Mouse (Mus musculus): Measurements from ENCODE around the gene Dusp8. TPM values are rescaled to one million over a fixed set of nuclear protein-coding genes. Genes with fewer than 3 reads are reported as not detected.

The Dusp8 gene
- polyA plus RNA-seq, 1 experiment from 2014 or later = 141 TPM

- H3K36me3 ChIP-seq (ENCODE audit: control insufficient read depth, insufficient read depth, low read length) = no peaks in the 10 kb centered on the region
- under 1% methylated on average over 45 of the region's 49 CpGs for WGBS
These were observed 34.6 kb downstream of the Dusp8 start, which contains the start of gene Mob2 for GRCm38 (mm10) chr7:142060931-142061565. Gene Mob2 (minus strand): TSS chr7:142061065.

DNA sequence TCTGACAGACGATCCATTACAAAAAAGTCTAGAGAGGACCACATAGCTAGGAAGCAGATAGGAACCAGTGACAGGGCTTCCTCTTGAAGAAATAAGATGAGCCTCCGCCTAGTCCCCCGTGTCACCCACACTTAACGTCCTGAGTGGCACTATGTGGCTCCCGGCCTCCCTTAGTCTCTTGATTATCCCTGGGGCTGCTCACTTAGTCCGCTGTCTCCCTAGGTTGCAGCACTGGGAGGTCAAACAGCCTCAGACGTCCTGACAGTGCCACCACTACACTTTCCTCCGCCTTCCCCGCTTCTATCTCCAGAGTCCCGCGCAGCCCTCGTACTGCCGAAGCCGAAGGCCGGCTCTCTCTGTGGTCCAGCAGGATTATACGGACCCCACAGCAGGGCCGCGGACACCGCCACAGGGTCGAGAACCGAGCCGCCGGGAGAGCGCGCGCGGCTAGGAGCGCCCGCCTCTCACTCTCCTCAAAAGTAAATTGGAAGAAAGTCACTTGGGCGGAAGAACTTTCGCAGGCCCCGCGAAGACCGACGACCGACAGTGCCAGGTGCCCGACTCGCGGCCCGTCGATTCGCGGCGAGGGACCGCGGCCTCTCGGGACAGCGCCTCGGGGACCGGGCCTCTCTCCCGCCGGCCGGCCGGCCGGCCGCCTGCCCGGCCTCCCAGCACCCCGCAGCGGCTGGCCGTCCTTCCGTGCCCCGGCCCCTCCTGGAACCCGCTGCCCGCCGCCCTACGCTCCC is 35.3 kb downstream of the Dusp8 start:
- peaks cover 14% of the 10 kb centered on the region for H3K4me1 ChIP-seq (ENCODE audit: control insufficient read depth, insufficient read depth, low read length)
- peak overlapping the region; percentile 86 for H3K9ac ChIP-seq (replicated peaks; ENCODE audit: low read depth, low read length)
- H3K4me3 ChIP-seq (ENCODE audit: low read depth, low read length) = peak overlapping the region; percentile 94
- H3K36me3 ChIP-seq (ENCODE audit: control insufficient read depth, insufficient read depth, low read length) = no peaks in the 10 kb centered on the region
- no peaks in the 10 kb centered on the region for H3K9me3 ChIP-seq (ENCODE audit: control insufficient read depth, low read length)
- H3K4me2 ChIP-seq (ENCODE audit: low read depth, low read length) = peak overlapping the region; percentile 96
- 1% methylated on average over 63 of the region's 66 CpGs for WGBS
- ATAC-seq (ENCODE audit: low read depth) = peak; percentile 52
- no peaks in the 10 kb centered on the region for H3K27me3 ChIP-seq (ENCODE audit: control insufficient read depth, insufficient read depth, low read length)
- peak overlapping the region; percentile 63 for H3K27ac ChIP-seq (ENCODE audit: low read depth, low read length)

More at GRCm38 (mm10) chr7:142060931-142061565, 34.6 kb downstream of the Dusp8 start, which contains the start of gene Mob2:
- Histone ChIP-seq H3K4me2 (ENCODE audit: low read depth, low read length) (peak within 1 kb of the TSS; percentile 96), H3K4me3 (ENCODE audit: low read depth, low read length) (peak within 1 kb of the TSS; percentile 94), H3K9ac (replicated peaks; ENCODE audit: low read depth, low read length) (peak within 1 kb of the TSS; percentile 86), H3K9me3 (ENCODE audit: control insufficient read depth, low read length) (no peaks in the 10 kb centered on the region), H3K27me3 (ENCODE audit: control insufficient read depth, insufficient read depth, low read length) (no peaks in the 10 kb centered on the region), H3K4me1 (ENCODE audit: control insufficient read depth, insufficient read depth, low read length) (peaks cover 14% of the 10 kb centered on the region), H3K27ac (ENCODE audit: low read depth, low read length) (peak within 1 kb of the TSS; percentile 63)
- peak; percentile 96 for ATAC-seq (ENCODE audit: low read depth)

- no peaks in the 10 kb centered on the region for H3K36me3 ChIP-seq (ENCODE audit: control insufficient read depth, insufficient read depth, low read length)
- ATAC-seq (ENCODE audit: low read depth) = no peak
- H3K4me2 ChIP-seq (ENCODE audit: low read depth, low read length) = no peak overlapping the region
- H3K4me1 ChIP-seq (ENCODE audit: control insufficient read depth, insufficient read depth, low read length) = peaks cover 14% of the 10 kb centered on the region
- WGBS = 68% methylated on average over 2 of the region's 2 CpGs
- no peak overlapping the region for H3K9ac ChIP-seq (replicated peaks; ENCODE audit: low read depth, low read length)
- no peaks in the 10 kb centered on the region for H3K27me3 ChIP-seq (ENCODE audit: control insufficient read depth, insufficient read depth, low read length)
- no peak overlapping the region for H3K27ac ChIP-seq (ENCODE audit: low read depth, low read length)
- H3K4me3 ChIP-seq (ENCODE audit: low read depth, low read length) = no peak overlapping the region
- no peaks in the 10 kb centered on the region for H3K9me3 ChIP-seq (ENCODE audit: control insufficient read depth, low read length)
These were observed 36.6 kb downstream of the Dusp8 start for GRCm38 (mm10) chr7:142059024-142059423.

GRCm38 (mm10) chr7:142057121-142057520 is 38.5 kb downstream of the Dusp8 start:
- 92% methylated on average over 1 of the region's 1 CpGs for whole genome bisulfite sequencing
- H3K9ac ChIP-seq (replicated peaks; ENCODE audit: low read depth, low read length) = no peak overlapping the region
- ATAC-seq (ENCODE audit: low read depth) = no peak

GRCm38 (mm10) chr7:142056601-142057061 is 39.0 kb downstream of the Dusp8 start:
- no peak overlapping the region for H3K9ac ChIP-seq (replicated peaks; ENCODE audit: low read depth, low read length)
- H3K27me3 ChIP-seq (ENCODE audit: control insufficient read depth, insufficient read depth, low read length) = no peaks in the 10 kb centered on the region
- H3K9me3 ChIP-seq (ENCODE audit: control insufficient read depth, low read length) = no peaks in the 10 kb centered on the region
- H3K36me3 ChIP-seq (ENCODE audit: control insufficient read depth, insufficient read depth, low read length) = no peaks in the 10 kb centered on the region
- no peak overlapping the region for H3K4me2 ChIP-seq (ENCODE audit: low read depth, low read length)
- H3K4me3 ChIP-seq (ENCODE audit: low read depth, low read length) = no peak overlapping the region
- peaks cover 14% of the 10 kb centered on the region for H3K4me1 ChIP-seq (ENCODE audit: control insufficient read depth, insufficient read depth, low read length)
- no peak overlapping the region for H3K27ac ChIP-seq (ENCODE audit: low read depth, low read length)
- 84% methylated on average over 1 of the region's 1 CpGs for WGBS
- ATAC-seq (ENCODE audit: low read depth) = no peak

More at GRCm38 (mm10) chr7:142057121-142057520, 38.5 kb downstream of the Dusp8 start:
- no peaks in the 10 kb centered on the region for H3K9me3 ChIP-seq (ENCODE audit: control insufficient read depth, low read length)
- no peak overlapping the region for H3K27ac ChIP-seq (ENCODE audit: low read depth, low read length)
- no peaks in the 10 kb centered on the region for H3K27me3 ChIP-seq (ENCODE audit: control insufficient read depth, insufficient read depth, low read length)
- peaks cover 14% of the 10 kb centered on the region for H3K4me1 ChIP-seq (ENCODE audit: control insufficient read depth, insufficient read depth, low read length)
- no peak overlapping the region for H3K4me2 ChIP-seq (ENCODE audit: low read depth, low read length)
- H3K36me3 ChIP-seq (ENCODE audit: control insufficient read depth, insufficient read depth, low read length) = no peaks in the 10 kb centered on the region
- H3K4me3 ChIP-seq (ENCODE audit: low read depth, low read length) = no peak overlapping the region

GRCm38 (mm10) chr7:142055431-142055830 is 40.2 kb downstream of the Dusp8 start:
- H3K4me3 ChIP-seq (ENCODE audit: low read depth, low read length) = no peak overlapping the region
- peaks cover 10% of the 10 kb centered on the region for H3K4me1 ChIP-seq (ENCODE audit: control insufficient read depth, insufficient read depth, low read length)
- ATAC-seq (ENCODE audit: low read depth) = no peak
- H3K36me3 ChIP-seq (ENCODE audit: control insufficient read depth, insufficient read depth, low read length) = no peaks in the 10 kb centered on the region
- H3K9me3 ChIP-seq (ENCODE audit: control insufficient read depth, low read length) = no peaks in the 10 kb centered on the region
- no peak overlapping the region for H3K27ac ChIP-seq (ENCODE audit: low read depth, low read length)
- no peak overlapping the region for H3K9ac ChIP-seq (replicated peaks; ENCODE audit: low read depth, low read length)
- H3K4me2 ChIP-seq (ENCODE audit: low read depth, low read length) = no peak overlapping the region
- WGBS = 97% methylated on average over 3 of the region's 3 CpGs
- no peaks in the 10 kb centered on the region for H3K27me3 ChIP-seq (ENCODE audit: control insufficient read depth, insufficient read depth, low read length)

DNA sequence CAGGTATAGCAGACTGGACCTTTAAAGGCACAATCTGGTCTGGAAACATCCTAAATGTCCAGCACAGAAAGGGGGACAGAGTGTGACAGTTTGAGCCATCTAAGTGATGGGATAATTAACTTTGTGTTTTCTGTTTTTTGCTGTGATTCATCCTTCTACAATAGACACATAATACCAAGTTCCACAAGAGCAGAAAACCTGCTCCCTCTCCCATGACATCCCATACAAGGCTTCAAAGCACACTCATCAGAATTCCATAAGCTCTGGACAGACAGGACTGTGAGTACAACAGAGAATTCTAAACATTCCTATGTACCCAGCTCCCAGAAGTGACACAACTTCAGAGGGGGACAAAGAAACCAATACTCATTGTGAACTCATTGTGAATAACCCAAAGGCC is 45.1 kb downstream of the Dusp8 start:
- H3K9me3 ChIP-seq (ENCODE audit: control insufficient read depth, low read length) = no peaks in the 10 kb centered on the region
- H3K4me3 ChIP-seq (ENCODE audit: low read depth, low read length) = no peak overlapping the region
- no peak overlapping the region for H3K27ac ChIP-seq (ENCODE audit: low read depth, low read length)
- no peaks in the 10 kb centered on the region for H3K36me3 ChIP-seq (ENCODE audit: control insufficient read depth, insufficient read depth, low read length)
- H3K4me2 ChIP-seq (ENCODE audit: low read depth, low read length) = no peak overlapping the region
- no peaks in the 10 kb centered on the region for H3K4me1 ChIP-seq (ENCODE audit: control insufficient read depth, insufficient read depth, low read length)
- no peak overlapping the region for H3K9ac ChIP-seq (replicated peaks; ENCODE audit: low read depth, low read length)
- H3K27me3 ChIP-seq (ENCODE audit: control insufficient read depth, insufficient read depth, low read length) = no peaks in the 10 kb centered on the region
- ATAC-seq (ENCODE audit: low read depth) = no peak

DNA sequence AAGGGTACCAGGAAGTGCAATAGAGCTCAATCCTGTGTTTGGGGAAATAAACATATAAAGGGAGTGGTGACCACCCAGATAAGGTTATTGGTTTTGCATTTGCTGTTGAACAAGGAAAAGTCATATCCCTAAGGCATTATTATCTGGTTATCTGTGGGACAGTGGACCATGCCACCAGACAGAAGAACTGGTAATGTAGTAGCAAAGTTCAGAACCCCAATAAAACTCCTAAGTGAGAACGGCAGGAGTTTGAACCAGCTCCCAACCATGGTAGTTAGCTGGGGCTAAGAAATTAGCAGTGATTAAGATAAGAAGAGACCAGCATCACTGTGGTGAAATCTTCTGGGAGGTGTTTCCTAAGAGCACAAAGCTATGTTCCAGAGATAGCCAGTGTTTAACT is 49.7 kb downstream of the Dusp8 start:
- H3K36me3 ChIP-seq (ENCODE audit: control insufficient read depth, insufficient read depth, low read length) = no peaks in the 10 kb centered on the region
- H3K9ac ChIP-seq (replicated peaks; ENCODE audit: low read depth, low read length) = no peak overlapping the region
- H3K27me3 ChIP-seq (ENCODE audit: control insufficient read depth, insufficient read depth, low read length) = no peaks in the 10 kb centered on the region
- no peak overlapping the region for H3K4me3 ChIP-seq (ENCODE audit: low read depth, low read length)
- H3K4me1 ChIP-seq (ENCODE audit: control insufficient read depth, insufficient read depth, low read length) = no peaks in the 10 kb centered on the region
- no peak overlapping the region for H3K4me2 ChIP-seq (ENCODE audit: low read depth, low read length)
- H3K9me3 ChIP-seq (ENCODE audit: control insufficient read depth, low read length) = no peaks in the 10 kb centered on the region
- no peak overlapping the region for H3K27ac ChIP-seq (ENCODE audit: low read depth, low read length)
- no peak for ATAC-seq (ENCODE audit: low read depth)
- 51% methylated on average over 1 of the region's 1 CpGs for WGBS

- Histone ChIP-seq H3K9me3 (ENCODE audit: control insufficient read depth, low read length) (no peaks in the 10 kb centered on the region), H3K36me3 (ENCODE audit: control insufficient read depth, insufficient read depth, low read length) (no peaks in the 10 kb centered on the region), H3K4me3 (ENCODE audit: low read depth, low read length) (no peak overlapping the region), H3K27ac (ENCODE audit: low read depth, low read length) (no peak overlapping the region), H3K27me3 (ENCODE audit: control insufficient read depth, insufficient read depth, low read length) (no peaks in the 10 kb centered on the region), H3K4me2 (ENCODE audit: low read depth, low read length) (no peak overlapping the region), H3K4me1 (ENCODE audit: control insufficient read depth, insufficient read depth, low read length) (no peaks in the 10 kb centered on the region), H3K9ac (replicated peaks; ENCODE audit: low read depth, low read length) (no peak overlapping the region)
- ATAC-seq (ENCODE audit: low read depth) = no peak
- WGBS = 6% methylated on average over 2 of the region's 2 CpGs
These were observed 50.3 kb downstream of the Dusp8 start for GRCm38 (mm10) chr7:142045344-142045743.
